Mouse (Mus musculus): ENCODE measurements around the gene D1Pas1. TPM values are rescaled to one million over a fixed set of nuclear protein-coding genes. Genes with fewer than 3 reads are reported as not detected.
A peak's percentile ranks its signal among the peaks of the same experiment; 100 is the strongest.

The D1Pas1 gene
- total and polyA plus RNA-seq, 2 experiments from 2014 or later = 0.06 TPM; not detected in 1

DNA sequence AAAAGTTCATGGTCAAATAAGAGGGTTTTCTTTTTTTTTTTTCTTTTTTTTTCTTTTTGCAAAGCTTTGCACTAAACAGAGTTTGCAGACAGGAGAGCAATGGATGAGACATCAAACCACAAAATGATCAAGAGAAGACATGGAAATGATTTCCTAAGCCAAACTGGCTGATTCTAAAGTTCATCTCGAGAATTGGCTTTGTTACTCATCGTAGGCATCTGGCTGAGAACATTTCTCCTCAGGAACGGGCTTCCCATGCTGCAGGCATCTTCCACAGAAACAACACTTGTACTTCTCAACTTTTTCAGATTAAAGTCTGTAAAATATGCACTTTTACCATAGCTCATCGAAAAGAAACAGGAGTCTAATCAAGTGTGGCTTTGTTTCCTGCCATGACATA lies 21.6 kb downstream of the D1Pas1 start:
- Histone ChIP-seq H3K9me3 (ENCODE audit: low read length) (no peaks in the 10 kb centered on the region), H3K4me3 (ENCODE audit: low read depth, low read length) (no peak overlapping the region), H3K4me2 (ENCODE audit: low read depth, low read length, poor library complexity, severe bottlenecking) (no peak overlapping the region), H3K27ac (ENCODE audit: low read depth, low read length) (no peak overlapping the region), H3K36me3 (ENCODE audit: insufficient read depth, low read length) (no peaks in the 10 kb centered on the region), H3K9ac (replicated peaks; ENCODE audit: low read length, poor library complexity, severe bottlenecking) (no peak overlapping the region), H3K4me1 (ENCODE audit: insufficient read depth, low read length) (no peaks in the 10 kb centered on the region), H3K27me3 (ENCODE audit: insufficient read depth, low read length) (no peaks in the 10 kb centered on the region)
- no peak for DNase-seq (ENCODE audit: low spot score)
- 72% methylated on average over 4 of the region's 4 CpGs for WGBS
- TF ChIP-seq CTCF (IDR thresholded peaks at IDR 0.05) = no peak
- ATAC-seq (ENCODE audit: low FRiP score) = no peak

DNA sequence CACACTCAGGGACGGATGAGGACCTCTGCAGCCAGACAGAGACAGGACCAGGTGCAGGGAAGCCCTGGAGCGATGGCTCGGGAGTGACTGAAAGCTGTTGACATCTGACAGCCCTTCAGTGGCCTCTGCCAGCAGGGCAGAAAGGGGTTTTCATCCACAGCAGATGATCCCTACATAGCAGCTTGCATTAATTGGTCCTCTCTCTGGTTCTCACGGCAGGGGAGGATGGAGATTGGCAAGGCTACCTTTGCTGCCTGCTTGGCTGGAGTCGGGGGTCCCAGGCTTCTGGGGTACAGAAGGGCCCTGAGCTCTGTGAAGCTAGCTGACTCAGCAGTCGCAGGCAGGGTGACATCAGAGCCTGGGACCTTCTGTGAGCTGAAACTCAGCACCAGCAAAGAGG lies 24.3 kb downstream of the D1Pas1 start:
- Histone ChIP-seq H3K4me3 (ENCODE audit: low read depth, low read length) (no peak overlapping the region), H3K4me2 (ENCODE audit: low read depth, low read length, poor library complexity, severe bottlenecking) (no peak overlapping the region), H3K9ac (replicated peaks; ENCODE audit: low read length, poor library complexity, severe bottlenecking) (no peak overlapping the region), H3K36me3 (ENCODE audit: insufficient read depth, low read length) (no peaks in the 10 kb centered on the region), H3K4me1 (ENCODE audit: insufficient read depth, low read length) (no peaks in the 10 kb centered on the region), H3K27me3 (ENCODE audit: insufficient read depth, low read length) (0 out of 2 replicates have a peak, but pooled peaks cover 4% of the 10 kb centered on the region), H3K9me3 (ENCODE audit: low read length) (no peaks in the 10 kb centered on the region), H3K27ac (ENCODE audit: low read depth, low read length) (no peak overlapping the region)
- ATAC-seq (ENCODE audit: low FRiP score) (no peak), DNase-seq (ENCODE audit: low spot score) (peak; percentile 44)
- TF ChIP-seq CTCF (IDR thresholded peaks at IDR 0.05) = no peak
- 58% methylated on average over 6 of the region's 6 CpGs for WGBS

DNA sequence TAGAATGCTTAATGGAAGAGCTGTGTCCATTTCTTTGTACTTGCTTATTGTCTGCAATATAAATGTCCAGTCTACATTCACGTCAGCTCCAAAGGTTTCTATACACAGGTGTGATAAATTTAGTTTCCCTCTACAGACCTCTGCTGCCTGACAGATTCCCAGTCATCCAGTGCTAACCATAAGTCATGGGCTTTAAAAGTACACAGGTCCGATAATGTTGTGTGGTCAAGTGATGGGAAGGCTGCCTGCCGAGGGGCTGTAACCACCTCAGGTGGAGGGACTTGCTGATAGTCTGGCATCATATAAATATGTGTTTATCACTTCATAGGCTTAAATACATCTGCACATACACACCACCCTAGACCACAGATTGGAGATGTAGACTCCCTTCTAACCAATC lies 24.9 kb downstream of the D1Pas1 start:
- H3K4me3 ChIP-seq (ENCODE audit: low read depth, low read length) = no peak overlapping the region
- H3K9me3 ChIP-seq (ENCODE audit: low read length) = no peaks in the 10 kb centered on the region
- H3K4me2 ChIP-seq (ENCODE audit: low read depth, low read length, poor library complexity, severe bottlenecking) = no peak overlapping the region
- H3K4me1 ChIP-seq (ENCODE audit: insufficient read depth, low read length) = no peaks in the 10 kb centered on the region
- H3K9ac ChIP-seq (replicated peaks; ENCODE audit: low read length, poor library complexity, severe bottlenecking) = no peak overlapping the region
- H3K36me3 ChIP-seq (ENCODE audit: insufficient read depth, low read length) = no peaks in the 10 kb centered on the region
- WGBS = 96% methylated on average over 3 of the region's 3 CpGs
- ATAC-seq (ENCODE audit: low FRiP score) (no peak), DNase-seq (ENCODE audit: low spot score) (no peak)
- no peak for TF ChIP-seq CTCF (IDR thresholded peaks at IDR 0.05)
- 0 out of 2 replicates have a peak, but pooled peaks cover 4% of the 10 kb centered on the region for H3K27me3 ChIP-seq (ENCODE audit: insufficient read depth, low read length)
- H3K27ac ChIP-seq (ENCODE audit: low read depth, low read length) = no peak overlapping the region

DNA sequence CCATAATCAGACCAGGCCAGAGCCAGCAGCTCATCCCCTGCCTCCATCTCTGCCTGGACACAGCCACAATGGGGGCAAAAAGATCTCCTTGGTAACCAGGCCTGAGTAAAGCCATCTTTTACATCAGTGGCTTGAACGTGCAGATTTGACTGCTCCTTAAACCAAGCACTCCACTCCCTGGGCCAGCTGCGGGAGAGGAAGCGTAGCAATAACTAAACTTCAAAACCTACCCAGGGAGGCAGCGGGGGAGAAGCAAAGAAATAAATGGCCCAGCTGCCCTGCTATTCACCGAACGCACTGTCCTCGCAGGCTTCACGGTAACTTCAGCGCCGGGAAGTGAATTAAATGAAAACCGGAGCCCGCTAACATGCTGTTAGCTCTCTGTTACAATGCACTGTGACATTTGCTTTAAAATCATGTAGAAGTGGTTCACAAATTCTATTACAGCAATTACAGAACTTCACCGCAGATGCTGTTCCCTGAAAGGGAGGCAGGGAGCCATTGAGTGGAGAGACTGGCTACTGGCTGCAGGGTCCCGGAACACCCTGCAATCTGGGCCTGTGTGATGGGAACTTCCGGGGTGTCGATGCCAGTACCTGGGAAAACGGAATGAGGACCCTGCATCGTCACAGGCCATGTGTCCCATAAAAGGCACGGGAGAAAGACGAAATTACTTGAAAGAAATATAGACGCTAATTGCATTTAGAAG lies 30.5 kb downstream of the D1Pas1 start:
- DNase-seq (ENCODE audit: low spot score) = no peak
- H3K27ac ChIP-seq (ENCODE audit: low read depth, low read length) = no peak overlapping the region
- TF ChIP-seq CTCF (IDR thresholded peaks at IDR 0.05) = no peak
- H3K36me3 ChIP-seq (ENCODE audit: insufficient read depth, low read length) = no peaks in the 10 kb centered on the region
- 0 out of 2 replicates have a peak, but pooled peaks cover 7% of the 10 kb centered on the region for H3K27me3 ChIP-seq (ENCODE audit: insufficient read depth, low read length)
- H3K4me2 ChIP-seq (ENCODE audit: low read depth, low read length, poor library complexity, severe bottlenecking) = no peak overlapping the region
- H3K9me3 ChIP-seq (ENCODE audit: low read length) = no peaks in the 10 kb centered on the region
- H3K9ac ChIP-seq (replicated peaks; ENCODE audit: low read length, poor library complexity, severe bottlenecking) = no peak overlapping the region
- no peaks in the 10 kb centered on the region for H3K4me1 ChIP-seq (ENCODE audit: insufficient read depth, low read length)
- H3K4me3 ChIP-seq (ENCODE audit: low read depth, low read length) = no peak overlapping the region
- WGBS = 42% methylated on average over 21 of the region's 21 CpGs
- no peak for ATAC-seq (ENCODE audit: low FRiP score)

DNA sequence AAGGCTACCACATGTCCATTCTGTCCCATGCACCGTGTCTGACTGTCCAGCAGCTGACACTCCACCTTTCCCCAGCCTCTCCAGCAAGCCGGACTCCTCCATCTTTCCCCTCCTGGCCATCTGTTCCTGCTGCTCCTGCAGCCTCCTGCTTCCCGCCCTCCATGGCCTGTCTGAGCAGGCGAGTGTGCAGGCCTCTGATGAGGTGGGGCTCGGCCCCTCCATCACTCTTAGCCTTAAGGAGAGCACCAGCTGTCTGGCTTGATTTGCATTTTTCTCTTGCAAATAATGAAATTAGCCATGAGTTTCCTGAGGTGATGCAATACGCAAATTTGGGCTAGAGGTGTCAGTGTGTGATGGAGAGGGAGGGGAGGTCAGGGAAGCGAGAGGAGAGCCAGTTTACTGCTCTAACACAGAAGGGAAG lies 36.2 kb downstream of the D1Pas1 start:
- WGBS = 61% methylated on average over 7 of the region's 7 CpGs
- H3K9ac ChIP-seq (replicated peaks; ENCODE audit: low read length, poor library complexity, severe bottlenecking) = no peak overlapping the region
- ATAC-seq (ENCODE audit: low FRiP score) (no peak), DNase-seq (ENCODE audit: low spot score) (peak; percentile 74)
- H3K27ac ChIP-seq (ENCODE audit: low read depth, low read length) = no peak overlapping the region
- 0 out of 2 replicates have a peak, but pooled peaks cover 4% of the 10 kb centered on the region for H3K27me3 ChIP-seq (ENCODE audit: insufficient read depth, low read length)
- H3K4me2 ChIP-seq (ENCODE audit: low read depth, low read length, poor library complexity, severe bottlenecking) = no peak overlapping the region
- no peak overlapping the region for H3K4me3 ChIP-seq (ENCODE audit: low read depth, low read length)
- no peaks in the 10 kb centered on the region for H3K4me1 ChIP-seq (ENCODE audit: insufficient read depth, low read length)
- H3K9me3 ChIP-seq (ENCODE audit: low read length) = no peaks in the 10 kb centered on the region
- TF ChIP-seq CTCF (IDR thresholded peaks at IDR 0.05) = no peak
- H3K36me3 ChIP-seq (ENCODE audit: insufficient read depth, low read length) = no peaks in the 10 kb centered on the region

DNA sequence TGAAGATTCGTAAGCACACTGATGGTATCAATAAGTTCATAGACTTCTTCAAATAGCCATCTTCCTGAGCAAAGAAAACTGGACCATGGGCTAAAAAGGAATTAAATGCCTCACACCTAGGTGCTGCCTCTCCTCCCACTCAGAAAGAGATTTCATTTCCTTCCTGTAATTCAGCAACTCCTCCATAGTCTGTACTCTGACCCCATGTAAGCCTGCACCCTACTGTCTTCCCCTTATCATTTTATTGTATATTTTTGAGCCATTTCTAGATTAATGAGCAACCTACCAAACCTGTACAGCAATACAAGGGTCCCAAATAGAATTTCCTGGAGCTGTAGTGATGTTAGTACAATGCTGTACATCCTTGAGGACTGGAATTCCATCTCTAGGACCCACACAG lies 37.1 kb downstream of the D1Pas1 start:
- H3K9ac ChIP-seq (replicated peaks; ENCODE audit: low read length, poor library complexity, severe bottlenecking) = no peak overlapping the region
- no peak overlapping the region for H3K27ac ChIP-seq (ENCODE audit: low read depth, low read length)
- ATAC-seq (ENCODE audit: low FRiP score) (no peak), DNase-seq (ENCODE audit: low spot score) (no peak)
- H3K9me3 ChIP-seq (ENCODE audit: low read length) = no peaks in the 10 kb centered on the region
- H3K27me3 ChIP-seq (ENCODE audit: insufficient read depth, low read length) = 0 out of 2 replicates have a peak, but pooled peaks cover 4% of the 10 kb centered on the region
- no peak for TF ChIP-seq CTCF (IDR thresholded peaks at IDR 0.05)
- no peaks in the 10 kb centered on the region for H3K36me3 ChIP-seq (ENCODE audit: insufficient read depth, low read length)
- H3K4me1 ChIP-seq (ENCODE audit: insufficient read depth, low read length) = no peaks in the 10 kb centered on the region
- WGBS = 97% methylated on average over 1 of the region's 1 CpGs
- H3K4me2 ChIP-seq (ENCODE audit: low read depth, low read length, poor library complexity, severe bottlenecking) = no peak overlapping the region
- H3K4me3 ChIP-seq (ENCODE audit: low read depth, low read length) = no peak overlapping the region

Measured in midbrain, postnatal 0 days (tissue).